In the genomic region with DNA sequence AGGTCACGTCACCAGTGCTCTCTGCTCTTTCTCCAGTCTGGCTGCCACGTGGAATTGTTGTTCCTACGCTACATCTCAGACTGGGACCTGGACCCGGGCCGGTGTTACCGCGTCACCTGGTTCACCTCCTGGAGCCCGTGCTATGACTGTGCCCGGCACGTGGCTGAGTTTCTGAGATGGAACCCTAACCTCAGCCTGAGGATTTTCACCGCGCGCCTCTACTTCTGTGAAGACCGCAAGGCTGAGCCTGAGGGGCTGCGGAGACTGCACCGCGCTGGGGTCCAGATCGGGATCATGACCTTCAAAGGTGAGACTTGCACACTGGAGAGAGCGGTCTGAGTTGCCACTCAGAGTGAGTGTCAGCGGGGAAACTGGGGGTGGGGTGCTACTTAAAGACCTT, we compare ENCODE assay signal across 12 mouse cellular contexts. TPM values are rescaled to one million over a fixed set of nuclear protein-coding genes. Genes with fewer than 3 reads are reported as not detected.
A peak's percentile ranks its signal among the peaks of the same experiment; 100 is the strongest.
DNase-seq lines count a peak whose midpoint lies in the region; ATAC-seq and TF ChIP-seq lines count a peak whose summit lies in the region.
"Had no signal": no experiment of that assay in that cellular context is flagged by ENCODE, and none has a peak within 500 bp of the region (broad histone marks: within the 10 kb centered on the region; RNA-seq: fewer than 3 reads in every experiment).

No protein-coding gene starts in this region.

- H3K4me1 ChIP-seq in kidney, embryonic 16.5 days (ENCODE audit: insufficient read depth, low read length): no peaks in the 10 kb centered on the region
- no peaks in the 10 kb centered on the region for H3K4me1 ChIP-seq in kidney, adult 2 months (ENCODE audit: control insufficient read depth, insufficient read depth, low read length)
- peaks cover 2% of the 10 kb centered on the region; the same call in 1 of the 2 replicates for H3K4me1 ChIP-seq in embryonic facial prominence, embryonic 12.5 days
- peaks cover 4% of the 10 kb centered on the region; the same call in 1 of the 2 replicates for H3K4me1 ChIP-seq in forebrain, postnatal 0 days (ENCODE audit: insufficient read depth)
- 0 out of 2 replicates have a peak, but pooled peaks cover 3% of the 10 kb centered on the region for H3K4me1 ChIP-seq in midbrain, embryonic 14.5 days (ENCODE audit: control insufficient read depth, insufficient read depth, low read length)

- no peak overlapping the region for H3K4me2 ChIP-seq in kidney, embryonic 16.5 days (replicated peaks; ENCODE audit: low read depth, low read length)
- H3K4me2 ChIP-seq in embryonic facial prominence, embryonic 12.5 days (replicated peaks): no peak overlapping the region
- peak overlapping the region; percentile 38; the same call in 1 of the 2 replicates for H3K4me2 ChIP-seq in forebrain, postnatal 0 days (ENCODE audit: low read depth)
- peak overlapping the region; percentile 43; the same call in 1 of the 2 replicates for H3K4me2 ChIP-seq in midbrain, embryonic 14.5 days (ENCODE audit: low read length)

- 0 out of 2 replicates have a peak, but pooled peaks have one; percentile 7 for ATAC-seq in kidney, embryonic 16.5 days (ENCODE audit: low FRiP score, low TSS enrichment)
- ATAC-seq in embryonic facial prominence, embryonic 12.5 days (ENCODE audit: insufficient number of reproducible peaks, insufficient read depth, low FRiP score, low TSS enrichment): 0 out of 2 replicates have a peak, but pooled peaks have one; percentile 39
- no peak for ATAC-seq in forebrain, postnatal 0 days
- ATAC-seq in midbrain, embryonic 14.5 days (ENCODE audit: low FRiP score, low TSS enrichment): peak; percentile 24; the same call in 1 of the 2 replicates

- no peak overlapping the region for H3K27ac ChIP-seq in kidney, embryonic 16.5 days (ENCODE audit: low read length)
- no peak overlapping the region for H3K27ac ChIP-seq in kidney, adult 2 months (ENCODE audit: insufficient read depth, low read depth, low read length)
- H3K27ac ChIP-seq in embryonic facial prominence, embryonic 12.5 days: no peak overlapping the region
- no peak overlapping the region for H3K27ac ChIP-seq in forebrain, postnatal 0 days (ENCODE audit: low read depth, low read length)
- no peak overlapping the region for H3K27ac ChIP-seq in midbrain, embryonic 14.5 days (replicated peaks; ENCODE audit: low read depth, low read length)

- H3K9me3 ChIP-seq in kidney, embryonic 16.5 days (ENCODE audit: low read length): no peaks in the 10 kb centered on the region
- H3K9me3 ChIP-seq in embryonic facial prominence, embryonic 12.5 days: no peaks in the 10 kb centered on the region
- H3K9me3 ChIP-seq in forebrain, postnatal 0 days (ENCODE audit: low read length): no peaks in the 10 kb centered on the region
- H3K9me3 ChIP-seq in midbrain, embryonic 14.5 days (ENCODE audit: control insufficient read depth, low read length): no peaks in the 10 kb centered on the region

- 83% methylated on average over 20 of the region's 20 CpGs for WGBS in kidney, embryonic 16.5 days
- 78% methylated on average over 20 of the region's 20 CpGs for WGBS in kidney, adult 2 months
- WGBS in embryonic facial prominence, embryonic 12.5 days: 83% methylated on average over 20 of the region's 20 CpGs
- WGBS in forebrain, postnatal 0 days: 89% methylated on average over 20 of the region's 20 CpGs
- WGBS in midbrain, embryonic 14.5 days: 86% methylated on average over 20 of the region's 20 CpGs

- no peak for TF ChIP-seq CTCF in kidney, adult 2 months (conservative IDR thresholded peaks at IDR 0.05; ENCODE audit: insufficient read depth, insufficient read length, low read depth, low read length)
- no peak for TF ChIP-seq CTCF in forebrain, postnatal 0 days (IDR thresholded peaks at IDR 0.05; ENCODE audit: low read depth)

- H3K9ac ChIP-seq in kidney, embryonic 16.5 days (replicated peaks; ENCODE audit: low read length): no peak overlapping the region
- no peak overlapping the region for H3K9ac ChIP-seq in embryonic facial prominence, embryonic 12.5 days
- H3K9ac ChIP-seq in forebrain, postnatal 0 days: no peak overlapping the region
- no peak overlapping the region for H3K9ac ChIP-seq in midbrain, embryonic 14.5 days (replicated peaks; ENCODE audit: low read length)

- no peak for TF ChIP-seq POLR2A in kidney, adult 2 months (IDR thresholded peaks at IDR 0.05; ENCODE audit: low read depth, low read length)

- H3K4me3 ChIP-seq in kidney, embryonic 16.5 days (ENCODE audit: low read length): no peak overlapping the region
- no peak overlapping the region for H3K4me3 ChIP-seq in kidney, adult 2 months (ENCODE audit: insufficient read depth, low read depth, low read length)
- H3K4me3 ChIP-seq in embryonic facial prominence, embryonic 12.5 days: 0 out of 2 replicates have a peak overlapping the region, but pooled peaks have one; percentile 12
- H3K4me3 ChIP-seq in forebrain, postnatal 0 days (ENCODE audit: low read depth, low read length): no peak overlapping the region
- no peak overlapping the region for H3K4me3 ChIP-seq in midbrain, embryonic 14.5 days (replicated peaks; ENCODE audit: low read depth, low read length)

- H3K36me3 ChIP-seq in kidney, embryonic 16.5 days (ENCODE audit: insufficient read depth, low read length): no peaks in the 10 kb centered on the region
- H3K36me3 ChIP-seq in kidney, adult 2 months (ENCODE audit: control insufficient read depth, insufficient read depth, low read length): no peaks in the 10 kb centered on the region
- H3K36me3 ChIP-seq in embryonic facial prominence, embryonic 12.5 days: no peaks in the 10 kb centered on the region
- H3K36me3 ChIP-seq in forebrain, postnatal 0 days (ENCODE audit: insufficient read depth): no peaks in the 10 kb centered on the region
- H3K36me3 ChIP-seq in midbrain, embryonic 14.5 days (ENCODE audit: control insufficient read depth, insufficient read depth, low read length): no peaks in the 10 kb centered on the region

- DNase-seq in kidney, adult 2 months: no peak
- DNase-seq in forebrain, postnatal 0 days: no peak
- DNase-seq in midbrain, embryonic 14.5 days: no peak
- no peak for DNase-seq in spleen, adult 12 weeks (ENCODE audit: low spot score)
- no peak for DNase-seq in T-cell, adult 2 months (ENCODE audit: low spot score)
- no peak for DNase-seq in embryo, embryonic 10.5 days (ENCODE audit: low spot score)

- H3K27me3 ChIP-seq in kidney, embryonic 16.5 days (ENCODE audit: insufficient read depth, low read length): peaks cover 6% of the 10 kb centered on the region; the same call in 1 of the 2 replicates
- H3K27me3 ChIP-seq in kidney, adult 2 months (replicated peaks; ENCODE audit: control insufficient read depth, insufficient read depth, low read length): no peaks in the 10 kb centered on the region
- no peaks in the 10 kb centered on the region for H3K27me3 ChIP-seq in embryonic facial prominence, embryonic 12.5 days
- no peaks in the 10 kb centered on the region for H3K27me3 ChIP-seq in forebrain, postnatal 0 days (ENCODE audit: insufficient read depth, low read length)
- H3K27me3 ChIP-seq in midbrain, embryonic 14.5 days (ENCODE audit: control insufficient read depth, insufficient read depth, low read length): no peaks in the 10 kb centered on the region; the same call in 1 of the 2 replicates
- H3K27me3 ChIP-seq: CH12.LX had no signal

RNA-seq across cellular contexts. Expression of a gene that starts 7.4 kb away (rescaled TPM):
- not detected in 2 replicates for polyA plus RNA-seq in kidney, embryonic 16.5 days (2015; fragmentation: Nextera tagmentation; extraction: Ambion mirVana)
- polyA plus RNA-seq in kidney, adult 2 months (2012; rRNA removed): not detected in 2 replicates
- polyA plus RNA-seq in embryonic facial prominence, embryonic 12.5 days (2016; fragmentation: Nextera tagmentation; extraction: Ambion mirVana): not detected in 2 replicates
- 0.31 and 3.1 TPM in 2 replicates for total RNA-seq in forebrain, postnatal 0 days (2014; rRNA removed)
- polyA plus RNA-seq in forebrain, postnatal 0 days (2015; fragmentation: Nextera tagmentation; extraction: Ambion mirVana): 0.29 and 1.3 TPM in 2 replicates
- 0.81 and 0.95 TPM in 2 replicates for polyA plus RNA-seq in midbrain, embryonic 14.5 days (2014; fragmentation: Nextera tagmentation; extraction: Ambion mirVana)
- total RNA-seq: granulocyte monocyte progenitor cell, adult 5-6 weeks had no signal

RNA-seq across cellular contexts. Expression of a gene that starts 41.2 kb away (rescaled TPM):
- 2.3 and 3.2 TPM in 2 replicates for polyA plus RNA-seq in kidney, embryonic 16.5 days (2015; fragmentation: Nextera tagmentation; extraction: Ambion mirVana)
- polyA plus RNA-seq in kidney, adult 2 months (2012; rRNA removed): 11.3 and 15.2 TPM in 2 replicates
- polyA plus RNA-seq in embryonic facial prominence, embryonic 12.5 days (2016; fragmentation: Nextera tagmentation; extraction: Ambion mirVana): 1.7 and 2.0 TPM in 2 replicates
- 1.2 and 2.0 TPM in 2 replicates for total RNA-seq in forebrain, postnatal 0 days (2014; rRNA removed)
- 2.3 and 2.4 TPM in 2 replicates for polyA plus RNA-seq in forebrain, postnatal 0 days (2015; fragmentation: Nextera tagmentation; extraction: Ambion mirVana)
- 0.31 and 1.6 TPM in 2 replicates for polyA plus RNA-seq in midbrain, embryonic 14.5 days (2014; fragmentation: Nextera tagmentation; extraction: Ambion mirVana)

RNA-seq across cellular contexts. Expression of a gene that starts 48.9 kb away (rescaled TPM):
- not detected in 2 replicates for polyA plus RNA-seq in kidney, embryonic 16.5 days (2015; fragmentation: Nextera tagmentation; extraction: Ambion mirVana)
- not detected in 2 replicates for polyA plus RNA-seq in kidney, adult 2 months (2012; rRNA removed)
- 0.14 TPM in 1 of 2 replicates, not detected in the other for polyA plus RNA-seq in embryonic facial prominence, embryonic 12.5 days (2016; fragmentation: Nextera tagmentation; extraction: Ambion mirVana)
- not detected in 2 replicates for total RNA-seq in forebrain, postnatal 0 days (2014; rRNA removed)
- polyA plus RNA-seq in forebrain, postnatal 0 days (2015; fragmentation: Nextera tagmentation; extraction: Ambion mirVana): not detected in 2 replicates
- 0.13 TPM in 1 of 2 replicates, not detected in the other for polyA plus RNA-seq in midbrain, embryonic 14.5 days (2014; fragmentation: Nextera tagmentation; extraction: Ambion mirVana)
- total RNA-seq: CH12.LX; left cerebral cortex, postnatal 4 days had no signal

RNA-seq across cellular contexts. Expression of a gene that starts 55.4 kb away (rescaled TPM):
- 26.5 and 28.0 TPM in 2 replicates for polyA plus RNA-seq in kidney, embryonic 16.5 days (2015; fragmentation: Nextera tagmentation; extraction: Ambion mirVana)
- 16.8 and 20.5 TPM in 2 replicates for polyA plus RNA-seq in kidney, adult 2 months (2012; rRNA removed)
- 3.0 and 3.1 TPM in 2 replicates for polyA plus RNA-seq in embryonic facial prominence, embryonic 12.5 days (2016; fragmentation: Nextera tagmentation; extraction: Ambion mirVana)
- total RNA-seq in forebrain, postnatal 0 days (2014; rRNA removed): 3.5 and 3.6 TPM in 2 replicates
- polyA plus RNA-seq in forebrain, postnatal 0 days (2015; fragmentation: Nextera tagmentation; extraction: Ambion mirVana): 3.8 and 5.5 TPM in 2 replicates
- polyA plus RNA-seq in midbrain, embryonic 14.5 days (2014; fragmentation: Nextera tagmentation; extraction: Ambion mirVana): 1.0 and 1.6 TPM in 2 replicates
- total RNA-seq: granulocyte monocyte progenitor cell, adult 5-6 weeks had no signal
- polyA plus RNA-seq: activated CD4-positive, CD25-positive, alpha-beta regulatory T cell, adult 4 months had no signal

Comparison
In these comparisons a context has a peak if more than half of its experiments do, and no peak if none do; other contexts are left out.
1. H3K4me2 ChIP-seq: peak in forebrain, postnatal 0 days (single experiment) and midbrain, embryonic 14.5 days (single experiment); none in kidney, embryonic 16.5 days (single experiment) and embryonic facial prominence, embryonic 12.5 days (single experiment).